In genomic region chr17:47796968-47797367, GRCm38 (mm10) we compare ENCODE assay signal across 11 mouse cellular contexts. TPM values are rescaled to one million over a fixed set of nuclear protein-coding genes. Genes with fewer than 3 reads are reported as not detected.
A peak's percentile ranks its signal among the peaks of the same experiment; 100 is the strongest.
DNase-seq lines count a peak whose midpoint lies in the region; ATAC-seq and TF ChIP-seq lines count a peak whose summit lies in the region.
"Had no signal": no experiment of that assay in that cellular context is flagged by ENCODE, and none has a peak within 500 bp of the region (broad histone marks: within the 10 kb centered on the region; RNA-seq: fewer than 3 reads in every experiment).

No protein-coding gene starts in this region.

- no peaks in the 10 kb centered on the region for H3K4me1 ChIP-seq in thymus, adult 2 months (replicated peaks; ENCODE audit: control insufficient read depth, insufficient read depth, low read length)
- peaks cover 10% of the 10 kb centered on the region; the same call in 1 of the 2 replicates for H3K4me1 ChIP-seq in forebrain, embryonic 16.5 days (replicated peaks; ENCODE audit: control insufficient read depth, insufficient read depth, low read length)

- 76% methylated on average over 4 of the region's 4 CpGs for WGBS in thymus, adult 2 months
- WGBS in forebrain, embryonic 16.5 days = 69% methylated on average over 4 of the region's 4 CpGs

- peak; percentile 39 for DNase-seq in adrenal gland, postnatal 14 days
- DNase-seq in adrenal gland, adult 8-10 months = no peak
- DNase-seq in kidney, postnatal 4 days = peak; percentile 52 to 57
- DNase-seq in kidney, adult 8-10 months = no peak
- peak; percentile 13 for DNase-seq in thymus, adult 2 months
- no peak for DNase-seq in thymus, adult 18-20 months
- DNase-seq in thymus, postnatal 4 days = peak; percentile 62

- no peak overlapping the region for H3K4me3 ChIP-seq in thymus, adult 2 months (ENCODE audit: control insufficient read depth, insufficient read depth, low read length)
- no peak overlapping the region for H3K4me3 ChIP-seq in forebrain, embryonic 16.5 days (replicated peaks; ENCODE audit: low read length)
- H3K4me3 ChIP-seq: heart, embryonic 13.5 days; hindbrain, embryonic 15.5 days; myocyte had no signal

- H3K9me3 ChIP-seq in forebrain, embryonic 16.5 days (ENCODE audit: control insufficient read depth, low read length) = no peaks in the 10 kb centered on the region
- H3K9me3 ChIP-seq: heart, embryonic 13.5 days; hindbrain, embryonic 15.5 days had no signal

- H3K4me2 ChIP-seq in forebrain, embryonic 16.5 days (ENCODE audit: low read length) = no peak overlapping the region
- H3K4me2 ChIP-seq: hindbrain, embryonic 15.5 days had no signal

- H3K27me3 ChIP-seq in thymus, adult 2 months (ENCODE audit: control insufficient read depth, insufficient read depth, low read length) = no peaks in the 10 kb centered on the region
- H3K27me3 ChIP-seq in forebrain, embryonic 16.5 days (replicated peaks; ENCODE audit: control insufficient read depth, insufficient read depth, low read length) = no peaks in the 10 kb centered on the region
- H3K27me3 ChIP-seq: heart, embryonic 13.5 days; hindbrain, embryonic 15.5 days had no signal

- H3K9ac ChIP-seq in forebrain, embryonic 16.5 days (replicated peaks; ENCODE audit: low read depth, low read length) = no peak overlapping the region
- H3K9ac ChIP-seq: heart, embryonic 13.5 days; hindbrain, embryonic 15.5 days had no signal

- no peak for TF ChIP-seq POLR2A in thymus, adult 2 months (IDR thresholded peaks at IDR 0.05; ENCODE audit: control insufficient read depth, extremely low read depth, insufficient read depth, low read length, poor library complexity)

- no peak overlapping the region for H3K27ac ChIP-seq in thymus, adult 2 months (ENCODE audit: control insufficient read depth, insufficient read depth, low read length)
- H3K27ac ChIP-seq in forebrain, embryonic 16.5 days (ENCODE audit: low read length) = no peak overlapping the region
- H3K27ac ChIP-seq: heart, embryonic 13.5 days; hindbrain, embryonic 15.5 days had no signal

- ATAC-seq in forebrain, embryonic 16.5 days = no peak

- H3K36me3 ChIP-seq in thymus, adult 2 months (ENCODE audit: control insufficient read depth, insufficient read depth, low read length) = no peaks in the 10 kb centered on the region
- no peaks in the 10 kb centered on the region for H3K36me3 ChIP-seq in forebrain, embryonic 16.5 days (ENCODE audit: control insufficient read depth, insufficient read depth)
- H3K36me3 ChIP-seq: heart, embryonic 13.5 days; hindbrain, embryonic 15.5 days had no signal

- TF ChIP-seq CTCF in thymus, adult 2 months (IDR thresholded peaks at IDR 0.05; ENCODE audit: borderline replicate concordance, control insufficient read depth, extremely low read depth, insufficient read depth, low read length, poor library complexity) = 0 out of 2 replicates have a peak, but pooled peaks have one; percentile 20

RNA-seq across cellular contexts. Expression of gene Mdfi, which starts 37.5 kb away (rescaled TPM):
- 3.9 and 4.3 TPM in 2 replicates for total RNA-seq in adrenal gland, postnatal 14 days (2021)
- total RNA-seq in adrenal gland, adult 8-10 months (2022) = 1 to 10 TPM; 1.2 to 3.3 (median 1.6) TPM
- polyA plus RNA-seq in thymus, adult 2 months (2012; rRNA removed) = 18.9 and 19.8 TPM in 2 replicates
- 2.0 and 2.5 TPM in 2 replicates for polyA plus RNA-seq in forebrain, embryonic 16.5 days (2015; fragmentation: Nextera tagmentation; extraction: Ambion mirVana)

Comparison
In these comparisons a context has a peak if more than half of its experiments do, and no peak if none do; other contexts are left out.
1. DNase-seq: peak in adrenal gland, postnatal 14 days (single experiment), kidney, postnatal 4 days (2 of 2), thymus, adult 2 months (single experiment) and thymus, postnatal 4 days (single experiment); none in adrenal gland, adult 8-10 months (single experiment), kidney, adult 8-10 months (0 of 2) and thymus, adult 18-20 months (0 of 2).